Mouse (Mus musculus) thymus, adult 2 months (tissue): Measurements from ENCODE around the gene Mamdc4. TPM values are rescaled to one million over a fixed set of nuclear protein-coding genes. Genes with fewer than 3 reads are reported as not detected.
A peak's percentile ranks its signal among the peaks of the same experiment; 100 is the strongest.

Experiments
- DNase-seq: peaks from one replicate; pipeline ENCODE4 v3.0.0; 2021
- H3K27ac ChIP-seq: fragments of 200-500 bp; 2 replicates; pipeline ENCODE4 v1.5.1; 2012; ENCODE audit warnings: low read length, control low read depth; ENCODE audit not compliant: control insufficient read depth, insufficient read depth
- H3K27me3 ChIP-seq: fragments of 200-500 bp; 2 replicates; pipeline ENCODE4 v1.6.1; 2012; ENCODE audit warnings: mild to moderate bottlenecking, low read length, moderate library complexity, mixed read lengths; ENCODE audit not compliant: control insufficient read depth, insufficient read depth
- H3K36me3 ChIP-seq: fragments of 200-500 bp; 2 replicates; pipeline ENCODE4 v1.6.1; 2012; ENCODE audit warnings: mild to moderate bottlenecking, low read length, moderate library complexity; ENCODE audit not compliant: control insufficient read depth, insufficient read depth
- H3K4me1 ChIP-seq: fragments of 200-500 bp; replicated peaks from 2 replicates; pipeline ENCODE4 v1.6.1; 2012; ENCODE audit warnings: low read length; ENCODE audit not compliant: control insufficient read depth, insufficient read depth
- H3K4me3 ChIP-seq: fragments of 200-500 bp; 2 replicates; pipeline ENCODE4 v1.5.1; 2012; ENCODE audit warnings: mild to moderate bottlenecking, low read length, control low read depth, moderate library complexity; ENCODE audit not compliant: control insufficient read depth, insufficient read depth
- CTCF ChIP-seq: fragments of 200-500 bp; IDR thresholded peaks from 2 replicates; pipeline ENCODE4 v1.5.1; 2012; ENCODE audit warnings: mild to moderate bottlenecking, control low read depth, low read length, moderate library complexity, borderline replicate concordance; ENCODE audit not compliant: control insufficient read depth, poor library complexity, insufficient read depth; ENCODE audit errors: extremely low read depth
- POLR2A ChIP-seq: fragments of 200-500 bp; IDR thresholded peaks from 2 replicates; pipeline ENCODE4 v1.6.1; 2012; ENCODE audit warnings: mild to moderate bottlenecking, low read length, control low read depth, moderate library complexity; ENCODE audit not compliant: control insufficient read depth, poor library complexity, insufficient read depth; ENCODE audit errors: extremely low read depth
- WGBS: fragments of 180-500 bp; shearing (Covaris S2); methylation state at CpG from one replicate; pipeline ENCODE4 v1.1.7; 2018; 5-methylcytosine and 5-hydroxymethylcytosine counted together
- polyA plus RNA-seq: library from polyadenylated mRNA; depleted of rRNA; stranded (reverse); fragments of >200 nt; gene quantifications from 2 replicates; pipeline ENCODE4 v1.2.3, GENCODE M21; 2012; rRNA removed

Gene Mamdc4
- 18.9 and 25.8 TPM in 2 replicates for polyA plus RNA-seq

DNA sequence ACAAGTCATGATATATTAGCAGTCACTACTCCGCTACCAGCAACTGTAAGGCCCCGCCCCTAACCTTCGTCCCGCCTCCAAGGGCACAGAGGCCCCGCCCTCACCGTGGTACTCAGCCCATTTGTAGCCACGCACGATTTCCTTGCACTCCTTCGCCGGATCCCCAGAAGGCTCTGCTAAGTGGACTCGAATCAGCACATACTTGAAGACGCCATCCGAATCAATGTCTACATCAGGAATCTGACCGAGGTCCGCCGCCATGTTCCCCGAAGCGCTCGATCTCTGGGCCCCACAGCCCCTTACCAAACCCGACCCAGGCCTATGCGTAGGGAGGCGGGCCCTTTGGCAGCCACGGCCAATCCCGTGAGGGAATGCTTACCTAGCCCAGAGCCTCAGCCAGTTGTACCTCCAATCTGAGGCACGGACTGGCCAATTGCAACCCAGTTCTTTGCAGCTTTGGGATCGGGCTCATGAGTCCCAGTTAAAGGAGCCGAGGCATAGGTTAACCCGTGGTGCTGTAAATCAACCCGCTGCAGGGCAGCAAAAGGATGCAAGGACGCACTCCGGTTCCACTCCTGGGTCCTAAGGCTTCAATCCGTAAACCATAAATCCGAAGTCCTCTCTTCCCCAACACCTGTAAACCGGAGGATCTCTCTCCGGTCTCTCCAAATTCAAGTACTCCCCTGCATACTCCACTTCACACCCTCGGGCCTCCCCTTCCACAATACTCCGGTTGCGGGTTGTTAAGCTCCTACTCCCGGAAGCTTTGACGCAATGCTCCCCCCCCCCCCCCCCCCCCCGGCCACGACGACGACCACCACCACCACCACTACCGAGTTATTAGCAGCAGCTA is at the start of gene Mamdc4, which contains the start of gene Phpt1:
TSS of gene Mamdc4 (minus strand) at position 267 of the 853 bp plus-strand sequence.
TSS of gene Phpt1 (minus strand) at position 646 of the 853 bp plus-strand sequence.
- peaks cover 27% of the 10 kb centered on the region for H3K27me3 ChIP-seq
- H3K4me1 ChIP-seq, result peaks cover 41% of the 10 kb centered on the region
- peak within 1 kb of the TSS; percentile 80 for H3K4me3 ChIP-seq
- H3K36me3 ChIP-seq, result no peaks in the 10 kb centered on the region
- H3K27ac ChIP-seq, result peak within 1 kb of the TSS; percentile 91
- peak; percentile 97 for DNase-seq
- WGBS, result under 1% methylated on average over 45 of the region's 45 CpGs
- TF ChIP-seq CTCF (0 out of 2 replicates have a peak, but pooled peaks have one; percentile 63), POLR2A (no peak; the same call in none of the 2 replicates)

DNA sequence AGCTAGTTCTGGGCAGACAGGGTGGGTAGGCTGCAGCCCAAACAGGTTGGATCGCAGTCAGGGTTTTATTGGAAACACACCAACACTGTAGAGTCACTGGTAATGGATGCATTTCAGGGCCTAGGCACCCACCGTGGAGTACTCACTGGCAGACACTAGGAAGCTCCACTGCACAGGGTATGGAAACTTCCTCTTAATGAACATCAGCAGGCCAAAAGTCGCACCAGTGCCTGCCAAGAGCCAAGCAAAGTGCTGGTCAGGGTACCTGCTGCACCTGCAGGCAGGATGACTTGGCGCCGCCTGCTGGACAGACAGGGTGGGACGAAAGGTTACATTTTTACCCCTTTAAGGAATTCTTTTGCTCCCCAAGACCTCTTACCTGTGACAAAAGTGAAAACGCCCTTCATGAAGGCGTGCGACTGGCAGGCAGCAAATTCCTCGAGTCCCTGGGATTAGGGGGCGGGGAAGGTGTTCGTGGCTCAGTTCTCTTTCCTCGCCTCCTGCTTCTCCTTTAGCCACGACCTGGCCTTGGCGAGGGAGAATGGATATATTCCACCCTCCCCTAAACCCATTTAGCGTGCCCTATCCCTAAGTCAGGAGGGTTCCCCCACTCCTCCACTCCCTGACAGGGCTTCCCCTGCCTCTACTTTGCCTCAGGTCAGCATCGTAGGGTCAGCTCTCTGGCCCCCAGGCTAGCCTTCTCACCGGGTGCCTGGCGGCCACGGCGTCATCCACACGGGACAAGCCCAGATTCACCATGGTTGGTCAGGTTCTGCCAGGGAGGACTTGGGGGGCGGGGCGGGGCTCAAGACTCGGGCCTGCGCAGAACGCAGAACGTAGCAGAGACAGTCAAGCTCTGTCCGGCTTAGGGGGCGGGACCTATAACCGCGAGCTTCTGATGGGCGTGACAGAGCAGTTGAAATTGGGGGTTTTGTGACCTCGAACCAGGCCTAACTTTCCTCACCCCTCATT is 46.9 kb upstream of the Mamdc4 start, which contains the start of gene Tmem141:
TSS of gene Tmem141 (minus strand) at position 777 of the 972 bp plus-strand sequence.
- Histone ChIP-seq H3K27ac (no peak within 1 kb of the TSS), H3K4me3 (no peak within 1 kb of the TSS), H3K4me1 (peaks cover 17% of the 10 kb centered on the region), H3K36me3 (no peaks in the 10 kb centered on the region), H3K27me3 (no peaks in the 10 kb centered on the region; the same call in 1 of the 2 replicates)
- peak; percentile 79 for TF ChIP-seq CTCF
- no peak for TF ChIP-seq POLR2A
- peak; percentile 69 for DNase-seq
- 22% methylated on average over 34 of the region's 34 CpGs for WGBS

DNA sequence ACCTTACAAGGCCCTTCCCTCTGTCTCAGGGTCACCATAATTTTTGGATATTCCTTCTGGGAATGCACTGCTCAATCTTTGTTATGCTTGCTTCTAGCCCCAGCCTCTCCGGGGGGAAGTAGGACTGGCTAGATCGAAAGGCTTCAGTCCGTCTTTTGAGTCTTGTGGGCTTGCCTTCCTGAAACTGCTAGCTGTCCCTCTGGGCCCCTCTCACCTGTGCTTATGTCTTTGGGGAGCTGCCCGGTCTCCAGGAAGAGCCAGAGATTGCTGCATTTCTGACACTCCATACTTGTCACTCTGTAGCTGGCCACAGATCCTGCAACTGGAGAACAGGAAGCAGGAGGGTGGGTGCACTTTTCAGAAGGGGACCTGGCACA is 46.2 kb upstream of the Mamdc4 start:
- Histone ChIP-seq H3K27me3 (no peaks in the 10 kb centered on the region; the same call in 1 of the 2 replicates), H3K4me3 (no peak overlapping the region), H3K4me1 (peaks cover 17% of the 10 kb centered on the region), H3K27ac (no peak overlapping the region), H3K36me3 (no peaks in the 10 kb centered on the region)
- 41% methylated on average over 4 of the region's 4 CpGs for WGBS
- TF ChIP-seq POLR2A, result no peak
- TF ChIP-seq CTCF, result no peak
- DNase-seq, result no peak

DNA sequence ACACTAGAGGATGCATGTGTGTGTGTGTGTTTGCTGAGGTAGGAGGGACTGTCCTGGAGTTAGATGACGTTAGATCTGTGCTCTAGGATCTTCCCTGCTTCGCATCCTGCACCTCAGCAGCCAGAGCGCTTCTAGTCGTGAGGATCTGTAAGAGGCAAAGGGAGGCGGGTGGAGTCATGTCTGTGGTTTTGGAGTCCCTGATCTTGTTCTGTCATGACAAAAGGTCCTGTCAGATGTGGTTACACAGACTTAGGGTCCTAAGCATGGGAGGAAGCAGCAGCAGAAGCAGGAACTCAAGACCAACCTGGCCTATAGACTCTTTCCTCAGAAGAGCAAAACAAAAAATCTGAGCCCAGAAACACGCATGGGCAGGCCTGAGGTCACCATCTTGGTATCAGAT is 45.7 kb upstream of the Mamdc4 start:
- TF ChIP-seq POLR2A (no peak), CTCF (no peak)
- H3K27ac ChIP-seq, result no peak overlapping the region
- H3K4me1 ChIP-seq, result peaks cover 17% of the 10 kb centered on the region
- H3K36me3 ChIP-seq, result no peaks in the 10 kb centered on the region
- WGBS, result 4% methylated on average over 6 of the region's 6 CpGs
- H3K4me3 ChIP-seq, result no peak overlapping the region
- DNase-seq, result no peak
- H3K27me3 ChIP-seq, result no peaks in the 10 kb centered on the region; the same call in 1 of the 2 replicates

DNA sequence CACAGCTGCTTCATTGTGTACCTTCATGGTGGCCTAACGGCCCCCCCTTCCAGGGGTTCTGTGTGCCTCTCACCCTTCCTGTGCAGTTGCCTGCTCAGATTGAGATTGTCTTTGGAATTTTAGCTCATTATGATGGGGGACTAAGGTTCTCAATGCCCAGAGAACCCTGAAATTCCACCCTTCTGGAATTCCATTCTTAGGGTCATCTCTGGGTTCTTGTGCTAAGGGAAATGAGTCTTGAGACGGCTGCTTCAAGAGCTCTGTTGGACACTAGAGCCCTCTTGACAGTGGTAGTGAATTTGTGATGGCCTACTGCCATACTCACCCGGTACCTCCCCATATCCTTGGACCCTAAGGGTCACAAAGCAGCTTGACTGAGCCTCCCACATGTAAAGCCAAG is 42.9 kb upstream of the Mamdc4 start, which contains the start of gene Ccdc183:
TSS of gene Ccdc183 (minus strand) at position 101 of the 400 bp plus-strand sequence.
- Histone ChIP-seq H3K27ac (no peak within 1 kb of the TSS), H3K36me3 (no peaks in the 10 kb centered on the region), H3K4me1 (peaks cover 17% of the 10 kb centered on the region), H3K4me3 (no peak within 1 kb of the TSS), H3K27me3 (no peaks in the 10 kb centered on the region; the same call in 1 of the 2 replicates)
- 98% methylated on average over 3 of the region's 3 CpGs for WGBS
- TF ChIP-seq POLR2A (no peak), CTCF (no peak)
- DNase-seq, result no peak

DNA sequence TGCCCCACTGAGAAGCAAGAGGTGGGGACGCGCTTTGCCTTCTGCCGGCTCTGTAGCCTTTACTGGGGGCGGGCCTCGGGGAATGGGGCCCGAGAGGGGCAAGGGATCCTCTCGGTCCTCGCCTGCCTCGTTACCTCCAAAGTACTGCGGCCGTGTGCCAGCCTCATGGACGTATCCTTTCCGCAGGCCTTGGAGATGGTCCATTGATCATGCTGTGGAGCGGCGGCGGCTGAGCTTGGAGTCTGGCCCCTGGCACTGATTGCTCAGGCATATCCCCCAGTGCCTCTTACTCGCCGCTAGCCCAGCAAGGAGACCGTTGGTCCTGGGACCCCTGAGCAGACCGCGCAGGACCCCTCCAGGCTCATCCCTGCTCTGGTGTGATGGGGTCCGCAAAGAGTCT is 41.8 kb upstream of the Mamdc4 start:
- Histone ChIP-seq H3K27me3 (no peaks in the 10 kb centered on the region; the same call in 1 of the 2 replicates), H3K4me1 (peaks cover 13% of the 10 kb centered on the region), H3K27ac (no peak overlapping the region), H3K36me3 (no peaks in the 10 kb centered on the region), H3K4me3 (no peak overlapping the region)
- DNase-seq, result no peak
- WGBS, result 30% methylated on average over 22 of the region's 22 CpGs
- no peak for TF ChIP-seq CTCF
- no peak for TF ChIP-seq POLR2A
